Mouse (Mus musculus) E14TG2a.4 (cell line): ENCODE measurements around the gene Cdk2ap2.
A peak's percentile ranks its signal among the peaks of the same experiment; 100 is the strongest.

Source experiments
- H3K27me3 ChIP-seq: 2 replicates; pipeline ENCODE4 v1.6.1; 2014; ENCODE audit warnings: low read length, control low read depth; ENCODE audit not compliant: insufficient read depth
- H3K36me3 ChIP-seq: 2 replicates; pipeline ENCODE4 v1.6.1; 2014; ENCODE audit warnings: low read length, control low read depth; ENCODE audit not compliant: insufficient read depth
- H3K4me1 ChIP-seq: replicated peaks from 2 replicates; pipeline ENCODE4 v1.6.1; 2014; ENCODE audit warnings: low read depth, low read length, control low read depth
- H3K4me3 ChIP-seq: replicated peaks from 2 replicates; pipeline ENCODE4 v1.5.1; 2014; ENCODE audit warnings: mild to moderate bottlenecking, low read length
- H3K9me3 ChIP-seq: 2 replicates; pipeline ENCODE4 v1.6.1; 2014; ENCODE audit warnings: low read length, control low read depth
- CTCF ChIP-seq: conservative IDR thresholded peaks from 2 replicates; pipeline ENCODE4 v1.5.1; 2014; ENCODE audit warnings: low read length
- NANOG ChIP-seq: IDR thresholded peaks from 2 replicates; pipeline ENCODE4 v1.6.1; 2014; ENCODE audit warnings: borderline replicate concordance, low read length, mixed read lengths
- POU5F1 ChIP-seq: IDR thresholded peaks from 2 replicates; pipeline ENCODE4 v1.6.1; 2014; ENCODE audit warnings: low read length, borderline replicate concordance

The Cdk2ap2 gene

DNA sequence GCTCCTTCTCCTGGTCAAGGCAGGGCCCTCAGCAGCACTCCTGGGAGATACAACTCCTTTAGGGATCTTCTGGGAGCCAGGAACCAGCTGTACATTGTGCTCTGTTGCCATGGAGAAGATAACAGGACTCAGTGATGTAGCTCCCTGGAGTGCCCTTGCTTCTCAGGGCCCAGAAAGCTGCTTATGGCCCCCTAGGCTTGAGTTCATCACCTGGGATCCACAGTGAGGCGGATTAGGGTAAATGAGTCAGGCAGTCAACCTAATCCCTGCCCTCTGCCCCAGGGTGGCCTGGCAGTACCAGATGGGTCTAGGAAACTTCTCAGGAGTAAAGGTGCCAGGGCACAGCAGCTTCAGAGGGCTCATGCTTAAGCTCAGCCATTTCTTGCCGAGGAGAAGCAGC lies 42.5 kb downstream of the Cdk2ap2 start, which contains the start of gene Gpr152:
Gpr152 (plus strand) TSS at position 342 of the 400 bp plus-strand sequence.
- Histone ChIP-seq H3K36me3 (no peaks in the 10 kb centered on the region), H3K9me3 (no peaks in the 10 kb centered on the region)

GRCm38 (mm10) chr19:4140147-4140546 lies 43.2 kb downstream of the Cdk2ap2 start:
- TF ChIP-seq NANOG (no peak), CTCF (no peak), POU5F1 (no peak)
- peaks cover 73% of the 10 kb centered on the region for H3K4me1 ChIP-seq
- H3K4me3 ChIP-seq: no peak overlapping the region

More for the DNA sequence above, 42.5 kb downstream of the Cdk2ap2 start, which contains the start of gene Gpr152:
- Histone ChIP-seq H3K4me3 (peak within 1 kb of the TSS; percentile 7; the same call in 1 of the 2 replicates), H3K4me1 (peaks cover 73% of the 10 kb centered on the region), H3K27me3 (peaks cover 19% of the 10 kb centered on the region)
- TF ChIP-seq CTCF (no peak), NANOG (no peak), POU5F1 (no peak)

DNA sequence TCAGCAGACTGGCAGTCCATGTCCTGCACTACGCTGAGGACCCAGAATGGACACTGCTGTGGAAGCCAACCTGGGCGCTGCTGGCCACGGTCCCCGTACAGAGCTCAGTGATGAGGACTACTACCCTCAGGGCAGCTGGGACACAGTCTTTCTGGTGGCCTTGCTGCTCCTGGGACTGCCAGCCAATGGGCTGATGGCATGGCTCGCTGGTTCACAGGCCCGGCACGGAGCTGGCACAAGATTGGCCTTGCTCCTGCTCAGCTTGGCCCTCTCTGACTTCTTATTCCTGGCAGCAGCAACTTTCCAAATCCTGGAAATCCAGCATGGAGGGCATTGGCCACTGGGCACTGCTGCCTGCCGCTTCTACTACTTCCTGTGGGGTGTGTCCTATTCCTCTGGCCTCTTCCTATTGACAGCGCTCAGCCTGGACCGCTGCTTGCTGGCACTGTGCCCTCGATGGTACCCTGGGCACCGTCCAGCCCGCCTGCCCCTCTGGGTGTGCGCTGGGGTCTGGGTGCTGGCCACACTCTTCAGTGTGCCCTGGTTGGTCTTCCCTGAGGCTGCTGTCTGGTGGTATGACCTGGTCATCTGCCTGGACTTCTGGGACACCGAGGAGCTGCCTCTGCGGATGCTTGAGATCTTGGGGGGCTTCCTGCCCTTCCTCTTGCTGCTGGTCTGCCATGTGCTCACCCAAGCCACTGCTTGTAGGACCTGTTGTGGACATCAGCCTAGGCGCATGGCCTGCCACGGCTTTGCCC lies 45.6 kb downstream of the Cdk2ap2 start:
- no peaks in the 10 kb centered on the region for H3K9me3 ChIP-seq
- no peaks in the 10 kb centered on the region for H3K36me3 ChIP-seq
- peaks cover 19% of the 10 kb centered on the region for H3K27me3 ChIP-seq
- TF ChIP-seq CTCF (no peak), POU5F1 (no peak), NANOG (no peak)
- peaks cover 74% of the 10 kb centered on the region for H3K4me1 ChIP-seq
- H3K4me3 ChIP-seq: no peak overlapping the region

More at GRCm38 (mm10) chr19:4140147-4140546, 43.2 kb downstream of the Cdk2ap2 start:
- Histone ChIP-seq H3K27me3 (peaks cover 19% of the 10 kb centered on the region), H3K9me3 (no peaks in the 10 kb centered on the region), H3K36me3 (no peaks in the 10 kb centered on the region)

GRCm38 (mm10) chr19:4143759-4144268 lies 46.8 kb downstream of the Cdk2ap2 start, which contains the start of gene Cabp4:
Gene Cabp4 (minus strand): TSS chr19:4144033.
- no peak within 1 kb of the TSS for H3K4me3 ChIP-seq
- TF ChIP-seq POU5F1 (no peak), CTCF (no peak), NANOG (no peak)
- H3K4me1 ChIP-seq: peaks cover 70% of the 10 kb centered on the region
- peaks cover 19% of the 10 kb centered on the region for H3K27me3 ChIP-seq
- no peaks in the 10 kb centered on the region for H3K36me3 ChIP-seq
- H3K9me3 ChIP-seq: no peaks in the 10 kb centered on the region

DNA sequence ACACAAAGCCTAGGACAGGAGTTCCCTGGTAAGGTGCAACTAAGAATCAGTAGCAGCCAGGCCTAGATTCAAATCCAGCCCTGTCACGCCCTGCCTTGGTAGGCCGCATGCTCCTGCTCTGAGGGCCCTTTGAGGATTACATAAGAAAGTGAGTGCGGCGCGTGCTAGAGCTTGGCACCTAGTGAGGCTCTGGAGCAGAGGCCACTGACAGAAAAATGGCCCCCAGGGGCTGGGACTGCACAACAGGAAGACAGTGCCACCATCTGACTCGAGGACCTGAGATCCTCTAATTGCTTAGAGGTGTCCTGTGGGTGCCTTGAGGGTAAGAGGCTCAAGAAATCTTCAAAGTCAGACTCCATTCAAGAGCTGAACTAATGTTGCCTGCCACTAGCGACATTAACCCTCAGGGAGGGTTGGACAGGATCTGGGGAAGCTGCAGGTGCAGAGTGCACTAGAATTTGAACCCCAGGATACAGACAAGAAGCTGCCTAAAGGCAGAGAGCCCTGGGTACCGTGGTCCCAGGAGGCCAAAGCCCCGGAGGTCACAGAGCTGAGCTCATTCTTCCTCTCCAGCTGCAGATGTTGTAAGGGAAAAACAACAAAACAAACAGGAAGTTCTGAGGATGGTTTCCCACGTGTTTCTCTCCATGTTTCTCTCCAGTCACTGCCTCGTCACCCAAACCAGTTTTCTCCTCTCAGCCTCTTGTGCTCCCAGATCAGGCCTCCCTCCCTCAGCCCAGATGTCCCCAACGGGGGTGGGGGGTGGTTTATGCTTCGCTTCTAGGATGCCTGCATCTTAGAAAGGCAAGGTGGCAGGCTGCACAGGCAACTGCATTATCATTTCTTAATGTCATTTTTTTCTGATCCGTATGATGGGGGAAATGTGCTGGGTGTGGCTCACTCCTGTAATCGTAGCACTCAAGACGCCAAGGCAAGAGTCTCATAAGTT lies 47.8 kb downstream of the Cdk2ap2 start:
- Histone ChIP-seq H3K36me3 (peaks cover 6% of the 10 kb centered on the region), H3K9me3 (no peaks in the 10 kb centered on the region), H3K4me3 (no peak overlapping the region), H3K27me3 (peaks cover 19% of the 10 kb centered on the region), H3K4me1 (peaks cover 70% of the 10 kb centered on the region)
- TF ChIP-seq POU5F1 (no peak), NANOG (no peak), CTCF (no peak)

DNA sequence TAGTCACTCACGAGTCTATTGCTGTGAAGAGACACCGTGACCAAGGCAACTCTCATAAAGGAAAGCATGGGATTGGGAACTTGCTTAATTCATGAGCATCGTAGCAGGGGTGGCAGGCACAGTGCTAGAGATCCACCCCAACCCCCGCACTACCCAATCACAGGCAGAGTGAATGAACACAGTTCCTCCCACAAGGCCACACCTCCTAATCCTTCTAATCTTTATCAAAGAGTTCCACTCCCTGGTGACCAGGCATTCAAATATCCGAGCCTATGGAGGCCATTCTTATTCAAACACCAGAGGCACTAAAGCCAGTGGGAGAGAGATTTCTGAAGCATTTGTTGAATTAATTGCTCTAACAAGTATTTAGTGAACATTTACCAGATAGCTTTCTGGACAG lies 49.0 kb downstream of the Cdk2ap2 start:
- Histone ChIP-seq H3K4me3 (no peak overlapping the region), H3K9me3 (no peaks in the 10 kb centered on the region), H3K27me3 (peaks cover 12% of the 10 kb centered on the region), H3K36me3 (peaks cover 17% of the 10 kb centered on the region), H3K4me1 (peaks cover 71% of the 10 kb centered on the region)
- TF ChIP-seq POU5F1 (no peak), NANOG (no peak), CTCF (no peak)

DNA sequence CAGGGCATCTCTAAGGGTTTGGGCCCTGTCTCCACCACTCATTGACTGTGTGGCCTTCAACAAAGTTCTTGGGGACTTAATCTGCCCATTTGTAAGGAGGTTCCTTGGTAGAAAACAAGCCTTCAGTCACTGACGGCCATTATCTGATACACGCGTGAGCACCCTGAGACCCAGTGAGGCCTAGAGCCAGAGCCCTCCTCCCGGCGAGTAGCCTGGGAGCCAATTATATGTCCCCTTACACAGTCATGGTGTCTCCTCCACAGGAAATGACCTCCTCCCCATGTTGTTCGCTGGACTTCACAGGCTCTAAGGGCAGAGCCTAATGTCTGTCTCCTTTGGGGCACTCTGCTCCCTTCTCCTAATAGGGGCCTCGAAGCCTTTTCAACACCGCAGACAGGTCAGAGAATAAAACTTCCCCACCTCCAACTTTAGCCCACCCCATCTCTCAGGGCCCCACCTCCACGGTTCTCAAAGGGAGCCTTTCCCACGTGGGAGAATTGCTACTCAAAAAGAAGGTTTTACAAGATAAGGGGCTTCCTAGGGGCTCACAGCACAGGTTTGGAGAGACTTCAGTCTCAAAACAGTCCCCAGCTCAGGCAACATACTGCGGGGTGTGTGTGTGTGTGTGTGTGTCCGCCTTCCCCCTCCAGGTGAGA lies 49.5 kb downstream of the Cdk2ap2 start:
- H3K36me3 ChIP-seq: peaks cover 23% of the 10 kb centered on the region
- TF ChIP-seq POU5F1 (no peak), CTCF (no peak), NANOG (no peak)
- H3K27me3 ChIP-seq: peaks cover 12% of the 10 kb centered on the region
- H3K4me3 ChIP-seq: 0 out of 2 replicates have a peak overlapping the region, but pooled peaks have one; percentile 2
- H3K4me1 ChIP-seq: peaks cover 71% of the 10 kb centered on the region
- H3K9me3 ChIP-seq: no peaks in the 10 kb centered on the region

- Histone ChIP-seq H3K4me1 (peaks cover 76% of the 10 kb centered on the region), H3K27me3 (peaks cover 12% of the 10 kb centered on the region), H3K36me3 (peaks cover 27% of the 10 kb centered on the region), H3K4me3 (0 out of 2 replicates have a peak overlapping the region, but pooled peaks have one; percentile 2), H3K9me3 (no peaks in the 10 kb centered on the region)
- no peak for TF ChIP-seq NANOG
- TF ChIP-seq CTCF: no peak
- TF ChIP-seq POU5F1: no peak
Measured at GRCm38 (mm10) chr19:4147022-4147405, 50.0 kb downstream of the Cdk2ap2 start.
